Mouse (Mus musculus): Measurements from ENCODE around the gene Tmem126a. TPM values are rescaled to one million over a fixed set of nuclear protein-coding genes. Genes with fewer than 3 reads are reported as not detected.

The Tmem126a gene
- total and polyA plus RNA-seq, 3 experiments, result 56.7 to 95.8 (median 73.5) TPM

DNA sequence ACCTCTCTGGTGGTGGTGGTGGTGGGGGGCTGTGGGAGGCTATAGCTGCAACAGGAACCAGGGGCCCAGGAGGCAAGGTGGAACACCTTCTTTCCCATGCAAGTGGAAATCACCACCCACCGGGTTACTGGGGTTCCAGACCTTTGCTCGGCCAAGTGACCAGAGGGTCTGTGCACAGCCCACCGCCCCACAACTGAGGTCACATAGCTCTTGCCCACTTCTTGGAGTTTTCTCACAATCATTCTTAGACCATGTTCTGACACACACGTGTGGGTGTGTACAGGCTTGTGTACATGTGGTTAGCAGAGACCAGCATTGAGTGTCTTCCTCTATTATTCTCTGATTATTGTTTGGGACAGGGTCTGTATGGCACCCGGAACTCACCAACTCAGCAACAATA is 4.4 kb upstream of the Tmem126a start:
- TF ChIP-seq GATA1 (IDR thresholded peaks at IDR 0.05; ENCODE audit: borderline replicate concordance, low read length) (no peak), TAL1 (conservative IDR thresholded peaks at IDR 0.05; ENCODE audit: low read depth, low read length) (no peak), GATA2 (IDR thresholded peaks at IDR 0.05; ENCODE audit: borderline replicate concordance, low read depth, low read length) (no peak), POLR2AphosphoS5 (IDR thresholded peaks at IDR 0.05; ENCODE audit: insufficient replicate concordance, low read depth, low read length) (no peak), CTCF (IDR thresholded peaks at IDR 0.05; ENCODE audit: low read depth, low read length) (no peak)
- no peak for DNase-seq (ENCODE audit: low spot score)
- H3K4me3 ChIP-seq (ENCODE audit: low read depth, low read length), result no peak overlapping the region
- peaks cover 1% of the 10 kb centered on the region for H3K36me3 ChIP-seq (replicated peaks)
- H3K9me3 ChIP-seq (replicated peaks), result no peaks in the 10 kb centered on the region
- no peak for ATAC-seq (ENCODE audit: extremely low read depth, insufficient number of reproducible peaks, low FRiP score, poor library complexity, severe bottlenecking)
- peaks cover 6% of the 10 kb centered on the region for H3K4me1 ChIP-seq (ENCODE audit: insufficient read depth, low read depth, low read length)
- H3K27me3 ChIP-seq (ENCODE audit: insufficient read depth, low read length), result peaks cover 15% of the 10 kb centered on the region

GRCm38 (mm10) chr7:90460930-90461329 is 3.9 kb upstream of the Tmem126a start:
- TF ChIP-seq GATA1 (IDR thresholded peaks at IDR 0.05; ENCODE audit: borderline replicate concordance, low read length) (no peak), GATA2 (IDR thresholded peaks at IDR 0.05; ENCODE audit: borderline replicate concordance, low read depth, low read length) (no peak), CTCF (IDR thresholded peaks at IDR 0.05; ENCODE audit: low read depth, low read length) (no peak), TAL1 (conservative IDR thresholded peaks at IDR 0.05; ENCODE audit: low read depth, low read length) (no peak), POLR2AphosphoS5 (IDR thresholded peaks at IDR 0.05; ENCODE audit: insufficient replicate concordance, low read depth, low read length) (no peak)
- DNase-seq (ENCODE audit: low spot score) (no peak), ATAC-seq (ENCODE audit: extremely low read depth, insufficient number of reproducible peaks, low FRiP score, poor library complexity, severe bottlenecking) (no peak)

GRCm38 (mm10) chr7:90460330-90460729 is 3.3 kb upstream of the Tmem126a start:
- Histone ChIP-seq H3K27me3 (ENCODE audit: insufficient read depth, low read length) (peaks cover 15% of the 10 kb centered on the region), H3K4me3 (ENCODE audit: low read depth, low read length) (no peak overlapping the region), H3K36me3 (replicated peaks) (no peaks in the 10 kb centered on the region), H3K9me3 (replicated peaks) (no peaks in the 10 kb centered on the region), H3K4me1 (ENCODE audit: insufficient read depth, low read depth, low read length) (peaks cover 12% of the 10 kb centered on the region)
- DNase-seq (ENCODE audit: low spot score), result no peak
- no peak for ATAC-seq (ENCODE audit: extremely low read depth, insufficient number of reproducible peaks, low FRiP score, poor library complexity, severe bottlenecking)
- TF ChIP-seq TAL1 (conservative IDR thresholded peaks at IDR 0.05; ENCODE audit: low read depth, low read length), result no peak
- TF ChIP-seq GATA2 (IDR thresholded peaks at IDR 0.05; ENCODE audit: borderline replicate concordance, low read depth, low read length), result no peak
- TF ChIP-seq GATA1 (IDR thresholded peaks at IDR 0.05; ENCODE audit: borderline replicate concordance, low read length), result no peak
- no peak for TF ChIP-seq CTCF (IDR thresholded peaks at IDR 0.05; ENCODE audit: low read depth, low read length)
- TF ChIP-seq POLR2AphosphoS5 (IDR thresholded peaks at IDR 0.05; ENCODE audit: insufficient replicate concordance, low read depth, low read length), result no peak

More at GRCm38 (mm10) chr7:90460930-90461329, 3.9 kb upstream of the Tmem126a start:
- Histone ChIP-seq H3K4me1 (ENCODE audit: insufficient read depth, low read depth, low read length) (peaks cover 9% of the 10 kb centered on the region), H3K4me3 (ENCODE audit: low read depth, low read length) (no peak overlapping the region), H3K36me3 (replicated peaks) (no peaks in the 10 kb centered on the region), H3K27me3 (ENCODE audit: insufficient read depth, low read length) (peaks cover 15% of the 10 kb centered on the region), H3K9me3 (replicated peaks) (no peaks in the 10 kb centered on the region)

- ATAC-seq (ENCODE audit: extremely low read depth, insufficient number of reproducible peaks, low FRiP score, poor library complexity, severe bottlenecking), result no peak; the same call in 1 of the 2 replicates
- no peak for TF ChIP-seq POLR2AphosphoS5 (IDR thresholded peaks at IDR 0.05; ENCODE audit: insufficient replicate concordance, low read depth, low read length)
- Histone ChIP-seq H3K9me3 (replicated peaks) (no peaks in the 10 kb centered on the region), H3K27me3 (ENCODE audit: insufficient read depth, low read length) (peaks cover 15% of the 10 kb centered on the region), H3K36me3 (replicated peaks) (peaks cover 19% of the 10 kb centered on the region), H3K4me1 (ENCODE audit: insufficient read depth, low read depth, low read length) (peaks cover 19% of the 10 kb centered on the region), H3K4me3 (ENCODE audit: low read depth, low read length) (peak overlapping the region; percentile 92)
- no peak for DNase-seq (ENCODE audit: low spot score)
Observed at GRCm38 (mm10) chr7:90457517-90457916, 488 bp upstream of the Tmem126a start.

DNA sequence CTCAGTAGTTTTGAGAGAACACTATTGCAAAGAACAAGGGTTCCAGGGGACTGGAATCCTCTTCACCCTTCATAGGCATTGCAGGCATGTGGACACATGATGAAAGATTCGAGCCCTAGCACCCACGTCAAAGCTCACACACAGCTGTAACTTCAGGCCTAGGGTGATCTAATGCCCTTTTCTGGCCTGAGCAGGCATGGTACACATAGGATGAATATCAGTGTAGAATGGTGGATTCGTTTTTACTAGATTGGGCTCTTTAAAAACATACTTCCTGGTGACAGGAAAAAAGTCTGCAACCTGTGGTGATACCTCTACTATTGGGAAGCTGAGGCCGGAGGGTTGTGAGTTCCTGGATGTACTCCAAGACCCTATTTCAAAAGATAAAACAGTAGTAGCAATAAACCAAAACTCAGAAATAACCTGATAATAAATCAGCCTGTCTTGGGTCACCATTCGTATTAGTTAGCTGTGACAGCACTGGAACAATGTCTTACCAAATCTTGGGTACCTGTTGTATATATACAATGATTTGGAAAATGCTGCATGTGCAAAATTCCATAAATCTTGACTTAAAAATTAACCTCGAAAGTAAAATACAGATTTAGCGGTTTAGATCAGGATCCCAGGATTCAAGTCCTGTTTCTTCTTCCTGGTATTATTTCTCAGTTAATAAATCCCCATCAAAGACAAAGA is 732 bp downstream of the Tmem126a start:
- H3K4me3 ChIP-seq (ENCODE audit: low read depth, low read length), result peak overlapping the region; percentile 92
- DNase-seq (ENCODE audit: low spot score) (no peak), ATAC-seq (ENCODE audit: extremely low read depth, insufficient number of reproducible peaks, low FRiP score, poor library complexity, severe bottlenecking) (no peak; the same call in 1 of the 2 replicates)
- H3K36me3 ChIP-seq (replicated peaks), result peaks cover 31% of the 10 kb centered on the region
- H3K4me1 ChIP-seq (ENCODE audit: insufficient read depth, low read depth, low read length), result peaks cover 19% of the 10 kb centered on the region
- H3K9me3 ChIP-seq (replicated peaks), result no peaks in the 10 kb centered on the region
- TF ChIP-seq GATA1 (IDR thresholded peaks at IDR 0.05; ENCODE audit: borderline replicate concordance, low read length) (no peak), GATA2 (IDR thresholded peaks at IDR 0.05; ENCODE audit: borderline replicate concordance, low read depth, low read length) (no peak), POLR2AphosphoS5 (IDR thresholded peaks at IDR 0.05; ENCODE audit: insufficient replicate concordance, low read depth, low read length) (no peak; the same call in 1 of the 2 replicates), CTCF (IDR thresholded peaks at IDR 0.05; ENCODE audit: low read depth, low read length) (no peak), TAL1 (conservative IDR thresholded peaks at IDR 0.05; ENCODE audit: low read depth, low read length) (no peak)
- peaks cover 11% of the 10 kb centered on the region for H3K27me3 ChIP-seq (ENCODE audit: insufficient read depth, low read length)

DNA sequence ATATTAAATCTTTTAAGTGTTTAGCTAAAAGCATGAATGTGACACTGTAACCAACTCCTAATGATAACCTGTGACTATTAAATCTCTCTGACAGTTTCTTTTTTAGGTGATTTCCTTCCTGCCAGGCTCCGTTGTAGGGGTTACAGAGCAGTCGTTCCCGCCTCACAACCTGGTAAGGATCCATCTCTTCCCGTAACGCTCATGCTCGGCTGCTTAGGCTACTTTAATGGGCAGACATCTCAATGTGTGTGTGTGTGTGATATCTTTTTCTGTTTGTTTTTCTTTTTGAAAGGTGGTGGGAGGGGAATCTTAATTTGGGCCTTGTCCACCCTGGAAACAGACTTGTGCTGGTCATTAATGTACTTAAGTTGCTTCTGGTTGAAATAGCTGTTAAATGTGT is 12.8 kb downstream of the Tmem126a start:
- Histone ChIP-seq H3K36me3 (replicated peaks) (peaks cover 22% of the 10 kb centered on the region), H3K4me3 (ENCODE audit: low read depth, low read length) (peak overlapping the region; percentile 99), H3K27me3 (ENCODE audit: insufficient read depth, low read length) (no peaks in the 10 kb centered on the region), H3K9me3 (replicated peaks) (no peaks in the 10 kb centered on the region), H3K4me1 (ENCODE audit: insufficient read depth, low read depth, low read length) (peaks cover 11% of the 10 kb centered on the region; the same call in 1 of the 2 replicates)
- TF ChIP-seq GATA1 (IDR thresholded peaks at IDR 0.05; ENCODE audit: borderline replicate concordance, low read length) (no peak), POLR2AphosphoS5 (IDR thresholded peaks at IDR 0.05; ENCODE audit: insufficient replicate concordance, low read depth, low read length) (no peak), TAL1 (conservative IDR thresholded peaks at IDR 0.05; ENCODE audit: low read depth, low read length) (no peak), CTCF (IDR thresholded peaks at IDR 0.05; ENCODE audit: low read depth, low read length) (no peak), GATA2 (IDR thresholded peaks at IDR 0.05; ENCODE audit: borderline replicate concordance, low read depth, low read length) (no peak)
- DNase-seq (ENCODE audit: low spot score), result no peak
- ATAC-seq (ENCODE audit: extremely low read depth, insufficient number of reproducible peaks, low FRiP score, poor library complexity, severe bottlenecking), result no peak
